Mouse (Mus musculus) monocyte, adult 2 months (primary cell): ENCODE results near the gene Map3k10.
A peak's percentile ranks its signal among the peaks of the same experiment; 100 is the strongest.

Source experiments
- DNase-seq, 2 experiments: peaks; one replicate each; pipeline ENCODE4 v3.0.0; 2022; ENCODE audit warnings: low spot score in 2 of 2, low read depth in 1 of 2

Map3k10 gene

DNA sequence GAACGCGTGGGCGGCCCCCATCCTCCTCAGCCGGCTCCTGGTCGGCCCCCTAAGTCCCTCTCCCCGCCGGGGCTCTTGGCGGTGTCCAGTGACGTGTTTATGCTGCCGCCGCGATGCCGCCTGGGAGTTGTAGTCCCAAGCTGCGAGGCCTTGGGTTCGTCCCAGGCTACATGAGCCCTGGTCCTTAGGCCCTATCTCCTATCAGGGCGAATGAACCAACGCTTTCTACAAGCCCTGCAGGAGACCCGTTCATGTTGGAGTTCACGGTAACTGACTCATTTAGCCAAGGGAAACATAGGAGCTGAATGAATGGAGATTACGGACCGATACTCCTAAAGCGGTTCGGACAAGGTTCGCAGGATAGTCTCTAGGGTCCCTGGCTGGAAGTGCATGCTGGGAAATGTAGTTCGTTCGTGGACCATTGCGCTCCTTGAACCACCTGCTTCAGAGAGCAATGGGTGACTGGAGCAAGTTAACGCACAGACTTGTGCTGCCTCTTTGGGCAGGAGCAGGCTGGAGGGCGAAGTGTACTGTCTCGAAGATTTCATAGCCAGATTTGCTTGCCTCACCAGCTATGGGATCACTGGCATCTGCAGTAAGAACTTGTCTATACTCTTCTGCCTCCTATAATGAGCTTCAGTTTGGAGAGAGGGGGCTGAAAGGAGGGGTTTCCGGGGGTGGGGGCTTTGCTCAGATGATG is at the start of gene Map3k10:
Map3k10 (minus strand) TSS at position 77 of the 700 bp plus-strand sequence.
- peak; percentile 57 to 77 for DNase-seq

DNA sequence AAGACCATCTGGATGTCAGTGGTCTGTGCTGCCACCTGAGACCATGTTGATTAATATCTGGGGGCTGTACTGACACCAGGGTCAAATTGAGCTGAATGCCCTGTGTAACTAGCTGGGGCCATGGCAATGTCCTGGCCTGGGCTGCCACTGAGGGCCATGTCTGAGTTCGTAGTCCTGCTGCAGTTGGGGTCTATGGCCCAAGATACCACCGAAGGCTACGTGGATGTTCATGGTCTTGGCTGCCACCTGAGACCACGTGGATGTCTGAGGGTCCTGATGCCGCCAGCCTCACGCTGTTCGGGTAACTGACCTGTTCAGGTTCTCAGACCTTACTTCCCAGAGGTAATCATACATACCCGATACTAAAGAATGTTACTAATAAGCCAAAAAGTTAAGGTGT is 47.6 kb upstream of the Map3k10 start:
- no peak for DNase-seq

DNA sequence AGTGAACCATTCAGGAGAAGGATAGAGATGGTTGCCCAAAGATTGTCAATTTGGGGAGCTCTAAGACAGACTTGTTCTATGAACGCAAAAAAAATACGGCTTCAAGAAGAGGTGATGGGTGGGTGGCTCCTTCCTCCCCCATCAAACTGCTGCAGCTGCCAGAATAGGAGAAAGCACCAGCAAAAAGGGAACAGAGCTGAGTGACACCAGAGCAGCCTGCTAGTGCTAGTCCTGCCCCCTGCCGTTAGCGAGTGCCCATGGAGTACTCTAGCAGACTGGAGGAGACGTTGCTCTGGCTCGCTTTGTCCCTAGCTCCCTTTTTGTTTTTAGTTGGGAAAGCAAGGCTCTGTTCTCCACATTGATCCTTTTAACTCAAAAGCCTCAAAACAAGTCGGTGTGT is 36.0 kb upstream of the Map3k10 start:
- no peak for DNase-seq

- no peak for DNase-seq
Observed at GRCm38 (mm10) chr7:27696711-27697110, 22.3 kb upstream of the Map3k10 start.

GRCm38 (mm10) chr7:27691076-27691475 is 16.7 kb upstream of the Map3k10 start:
- DNase-seq = no peak

GRCm38 (mm10) chr7:27688815-27689612 is 14.6 kb upstream of the Map3k10 start, which contains the start of gene Zfp607b:
Gene Zfp607b, plus strand, starts transcription at chr7:27689340.
- DNase-seq = peak; percentile 85 to 87

DNA sequence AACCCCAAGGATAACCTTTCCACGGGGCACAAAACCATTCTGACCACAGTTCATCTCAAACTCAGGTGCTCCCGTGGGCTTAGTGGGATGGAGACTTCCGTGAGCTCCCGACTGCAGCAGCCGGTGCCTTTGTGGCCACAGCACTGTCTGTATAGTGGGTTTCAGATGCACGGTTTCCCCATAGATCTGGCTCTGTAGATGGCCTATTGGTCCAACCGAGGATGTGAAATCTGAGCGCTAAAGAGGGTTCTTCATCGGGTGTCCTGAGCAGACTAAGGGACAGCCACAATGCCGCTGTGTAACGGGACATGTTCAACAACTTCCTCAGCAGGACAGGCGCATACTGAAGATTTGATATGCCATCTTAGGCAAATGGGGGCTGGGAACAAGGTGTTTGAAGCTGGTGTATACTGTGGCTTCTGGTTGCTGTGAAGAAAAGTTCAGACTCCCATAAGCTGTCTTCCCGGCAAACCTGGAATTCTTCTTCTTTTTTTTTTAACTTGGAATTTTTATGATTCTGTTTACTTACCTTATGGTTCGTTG is 13.9 kb upstream of the Map3k10 start:
- DNase-seq = no peak

GRCm38 (mm10) chr7:27687836-27688235 is 13.4 kb upstream of the Map3k10 start:
- DNase-seq = no peak

GRCm38 (mm10) chr7:27687043-27687442 is 12.6 kb upstream of the Map3k10 start:
- no peak for DNase-seq

GRCm38 (mm10) chr7:27685681-27686080 is 11.3 kb upstream of the Map3k10 start:
- DNase-seq = no peak

- DNase-seq = no peak
Observed at GRCm38 (mm10) chr7:27685220-27685619, 10.8 kb upstream of the Map3k10 start.

DNA sequence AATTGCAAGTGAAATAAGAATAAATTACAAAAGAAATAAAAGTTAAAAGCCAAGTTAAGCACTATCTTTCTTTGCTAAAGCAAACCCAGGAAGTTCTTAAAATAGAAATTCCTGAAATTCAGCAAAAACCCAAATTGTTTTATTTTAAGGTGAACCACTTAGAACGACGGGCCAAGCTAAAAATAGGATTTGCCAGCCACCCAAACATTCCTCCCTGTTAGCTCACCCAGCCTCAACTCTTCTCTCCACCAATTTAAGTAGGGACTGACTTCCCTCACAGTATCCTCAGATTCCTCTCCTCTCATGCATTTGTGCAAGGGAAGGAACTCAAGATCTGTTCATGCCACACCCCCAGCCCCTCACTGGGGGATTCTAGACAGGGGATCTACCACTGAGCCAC is 8.8 kb upstream of the Map3k10 start:
- no peak for DNase-seq

DNA sequence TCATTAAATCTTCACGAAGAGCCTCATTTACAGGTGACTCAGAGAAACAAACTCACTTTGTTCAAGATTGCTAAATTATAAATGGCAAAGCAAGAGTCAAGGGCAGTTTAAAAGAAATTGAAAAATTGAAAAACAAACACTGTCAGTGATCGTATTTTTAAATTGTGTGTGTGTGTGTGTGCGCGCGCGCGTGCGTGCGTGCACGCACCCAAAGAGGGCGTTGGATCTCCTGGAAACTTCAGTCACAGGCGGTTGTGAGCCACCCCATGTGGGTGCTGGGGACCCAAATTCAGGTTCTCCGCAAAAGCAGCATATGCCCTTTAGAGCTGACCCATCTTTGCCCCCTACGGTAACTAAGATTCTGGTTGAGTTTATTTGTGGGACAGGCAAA is 819 bp upstream of the Map3k10 start:
- no peak for DNase-seq

DNA sequence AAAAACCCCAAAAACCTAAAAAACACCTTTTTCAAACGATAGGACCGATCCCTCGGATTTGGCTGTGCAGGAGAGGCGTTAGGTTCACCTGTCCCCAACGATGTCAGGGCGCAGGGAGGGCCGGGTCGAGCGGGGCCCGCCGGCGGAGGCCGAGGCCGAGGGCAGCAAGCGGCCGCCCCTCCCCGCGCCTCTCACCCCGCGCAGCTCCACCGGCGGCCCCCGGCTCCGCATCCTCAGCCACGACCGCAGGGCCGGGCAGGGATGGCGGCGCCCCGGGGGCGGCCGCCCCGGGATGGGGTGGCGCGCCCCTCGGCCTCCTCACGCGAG is 240 bp downstream of the Map3k10 start:
- no peak for DNase-seq

- DNase-seq = no peak
Observed at GRCm38 (mm10) chr7:27673575-27674131, 745 bp downstream of the Map3k10 start.

- no peak for DNase-seq
Observed at GRCm38 (mm10) chr7:27673064-27673574, 1.3 kb downstream of the Map3k10 start.

DNA sequence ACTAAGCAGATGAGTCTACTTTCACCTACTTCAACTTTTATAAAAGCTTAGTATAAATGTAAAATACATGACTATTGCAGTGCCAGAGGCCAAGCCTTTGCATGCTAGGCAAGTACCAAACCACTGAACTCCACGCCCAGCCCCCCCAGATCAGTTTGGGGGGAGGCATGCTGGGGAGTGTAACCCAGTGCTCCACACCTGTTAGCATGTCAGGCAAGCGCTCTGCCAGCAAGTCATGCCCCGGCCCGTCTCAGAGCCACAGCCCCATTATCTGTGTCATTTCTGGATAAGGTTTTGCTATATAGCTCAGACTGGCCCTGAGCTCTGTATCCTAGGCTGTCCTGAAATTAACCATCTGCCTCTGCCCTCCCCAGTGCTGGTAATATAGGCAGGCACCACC is 12.4 kb downstream of the Map3k10 start:
- DNase-seq = no peak

DNA sequence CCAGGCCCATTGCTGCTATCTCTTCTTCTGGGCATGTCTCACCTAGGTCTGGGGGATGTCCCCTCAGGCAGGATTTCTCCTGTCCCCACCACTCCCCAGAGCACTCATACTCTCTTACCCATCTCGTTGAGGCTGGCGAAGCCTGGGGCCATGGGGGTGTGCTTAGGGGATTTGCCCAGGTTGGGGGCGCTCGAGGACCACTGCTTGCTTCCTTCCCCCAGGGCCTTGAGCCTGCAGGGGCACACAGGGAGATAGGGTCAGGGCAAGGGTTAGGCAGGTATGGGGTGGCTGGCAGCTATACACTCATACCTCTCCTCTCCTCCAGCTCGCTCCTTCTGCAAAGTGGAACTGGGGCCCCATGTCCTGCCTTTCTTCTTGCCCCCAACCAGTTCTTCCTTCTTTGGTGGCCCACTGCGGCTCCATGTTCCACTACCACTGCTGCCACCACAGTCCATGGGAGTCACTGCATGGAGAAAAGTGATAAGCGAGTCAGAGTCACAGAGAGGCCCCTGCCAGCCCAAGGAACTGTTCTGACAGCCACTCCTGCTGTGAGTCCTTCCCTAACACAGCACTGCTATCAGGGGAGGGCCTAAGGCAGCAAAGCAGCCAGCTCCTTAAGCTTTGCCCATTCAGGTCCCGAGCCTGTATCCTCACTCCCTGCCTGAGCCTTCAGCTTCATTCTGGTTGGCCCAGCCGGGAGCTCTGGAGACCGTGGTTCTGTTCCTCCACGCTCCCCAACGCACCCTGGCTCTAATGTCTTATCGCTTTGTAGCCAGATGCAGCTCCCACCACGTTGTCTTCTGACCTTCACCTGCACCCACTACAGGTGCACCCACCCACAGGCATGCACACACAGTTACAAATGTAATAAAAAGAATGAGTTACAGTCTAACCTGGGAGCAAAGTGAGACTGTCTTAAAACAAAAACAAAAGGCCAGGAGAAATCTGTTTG is 15.4 kb downstream of the Map3k10 start:
- DNase-seq = no peak

DNA sequence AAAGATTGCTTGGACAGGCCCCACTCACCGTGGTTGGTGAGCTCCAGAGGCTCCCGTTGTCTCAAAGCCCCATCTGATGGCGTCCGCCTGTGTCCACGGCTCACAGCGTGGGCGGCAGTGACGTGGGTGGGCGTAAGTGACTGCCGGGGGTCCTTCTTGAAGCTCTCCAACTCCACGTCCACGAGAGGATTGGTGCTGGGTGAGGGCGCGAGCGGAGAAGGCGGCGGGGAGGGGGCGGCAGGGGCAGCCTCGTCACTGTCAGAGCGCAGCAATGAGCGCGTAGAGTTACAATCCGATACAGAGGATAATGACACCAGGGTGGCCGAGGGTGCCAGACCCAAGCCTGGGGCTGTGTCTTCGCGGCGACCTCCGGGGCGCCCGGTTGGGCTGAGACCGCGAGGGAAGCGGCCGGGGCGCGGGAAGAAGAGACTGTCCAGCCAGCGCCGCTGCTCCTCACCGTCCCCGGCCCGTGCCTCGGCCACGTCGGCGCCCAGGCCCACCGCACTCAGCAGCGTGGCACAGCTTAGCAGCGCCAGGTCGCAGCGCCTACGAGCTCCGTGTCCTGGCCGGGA is 16.5 kb downstream of the Map3k10 start:
- no peak for DNase-seq

GRCm38 (mm10) chr7:27656600-27656999 is 17.8 kb downstream of the Map3k10 start:
- DNase-seq = no peak
